Mouse (Mus musculus): Measurements from ENCODE around the gene Wdr38. TPM values are rescaled to one million over a fixed set of nuclear protein-coding genes. Genes with fewer than 3 reads are reported as not detected.

Wdr38 gene
- total RNA-seq, 4 experiments from 2014 or later, result 0.09 to 0.22 (median 0.13) TPM

Other genes starting within 250 kb of the Wdr38 start
- 1 to 10 TPM; 1.2 to 2.2 (median 1.9) TPM for gene Nr6a1, start 69.8 kb upstream of the Wdr38 start, total RNA-seq (2022)
- gene Olfml2a, start 65.5 kb upstream of the Wdr38 start, total RNA-seq (2022), result 1 to 10 TPM; 3.2 to 3.9 (median 3.6) TPM
- 100 to 1,000 TPM in 3 of 4 experiments, 10 to 100 TPM in 1; 90.3 to 125 (median 106) TPM for gene Arpc5l, start 7.9 kb downstream of the Wdr38 start, total RNA-seq (2022)
- gene Rpl35, start 8.1 kb downstream of the Wdr38 start, total RNA-seq (2022), result 100 to 1,000 TPM; 299 to 346 (median 322) TPM
- gene Golga1, start 68.1 kb downstream of the Wdr38 start, total RNA-seq (2022), result 10 to 100 TPM; 12.0 to 15.7 (median 14.1) TPM
- 1 to 10 TPM; 4.2 to 5.2 (median 4.3) TPM for gene Scai, start 193.3 kb downstream of the Wdr38 start, total RNA-seq (2022)
- 10 to 100 TPM; 51.1 to 59.4 (median 53.5) TPM for gene Ppp6c, start 229.0 kb downstream of the Wdr38 start, total RNA-seq (2022)

All from heart, adult 8-10 months (tissue).